Mouse (Mus musculus): ENCODE data around the gene Acsm3.

Acsm3 gene

DNA sequence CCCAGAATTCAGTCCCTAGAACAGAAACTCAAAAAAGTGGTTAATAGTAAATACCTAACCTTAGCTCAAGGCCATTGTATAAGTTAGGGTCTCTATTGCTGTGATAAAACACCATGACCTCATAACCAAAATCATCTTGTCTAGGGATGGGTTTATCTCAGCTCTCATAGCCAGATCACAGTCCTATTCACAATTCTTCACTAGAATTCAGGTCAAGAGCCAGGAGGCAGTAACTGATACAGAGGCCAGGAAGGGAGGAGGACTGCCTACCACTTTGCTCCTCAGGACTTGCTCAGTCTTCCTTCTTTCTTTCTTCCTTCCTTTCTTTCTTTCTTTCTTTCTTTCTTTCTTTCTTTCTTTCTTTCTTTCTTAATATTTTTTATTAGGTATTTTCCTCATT, 34.6 kb downstream of the Acsm3 start:
- intact Hi-C loops (cut with DNase I) = no loop called here

GRCm38 (mm10) chr7:119800488-119800887, 39.8 kb downstream of the Acsm3 start:
- intact Hi-C loops (cut with DNase I) = loop anchor here (5.0 kb wide), 1 partner anchor 68 kb away; no protein-coding TSS in a partner anchor

DNA sequence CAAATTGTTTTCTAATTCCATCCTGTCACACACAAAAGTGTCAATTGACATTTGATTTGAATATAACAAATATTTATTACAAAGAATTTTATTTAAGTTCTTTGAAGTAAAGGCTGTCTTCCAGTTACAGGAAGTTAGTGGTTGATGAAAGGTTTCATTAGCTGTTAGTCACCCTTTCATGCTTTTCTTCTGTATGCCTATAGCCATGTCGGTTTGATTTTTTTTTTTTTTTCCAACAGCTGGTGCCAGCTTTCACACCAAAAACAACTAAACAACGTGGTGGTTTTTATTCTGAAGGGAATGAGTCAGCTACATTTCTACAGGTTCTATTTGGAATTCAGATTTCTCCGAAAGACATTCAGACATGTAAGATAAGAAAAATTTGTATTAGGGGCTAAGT, 40.3 kb downstream of the Acsm3 start:
- intact Hi-C loops (cut with DNase I) = loop anchor here (5.0 kb wide), 1 partner anchor 69 kb away; no protein-coding TSS in a partner anchor

DNA sequence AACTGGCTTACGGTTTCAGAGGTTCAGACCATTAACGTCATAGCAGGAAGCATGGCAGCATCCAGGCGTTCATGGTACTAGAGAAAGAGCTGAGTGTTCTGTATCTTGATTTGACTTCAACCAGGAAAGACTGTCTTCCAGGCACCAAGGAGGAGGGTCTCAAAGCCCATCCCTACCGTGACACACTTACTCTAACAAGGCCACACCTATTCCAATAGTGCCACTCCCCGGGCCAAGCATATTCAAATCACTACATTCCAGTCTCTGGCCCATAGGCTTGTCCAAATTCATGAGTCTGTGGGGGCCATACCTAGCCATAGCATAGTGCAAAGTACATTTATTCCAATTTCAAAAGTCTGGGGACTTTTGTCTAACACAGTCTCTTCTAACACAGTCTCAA, 46.7 kb downstream of the Acsm3 start:
- intact Hi-C loops (cut with DNase I) = no loop called here

DNA sequence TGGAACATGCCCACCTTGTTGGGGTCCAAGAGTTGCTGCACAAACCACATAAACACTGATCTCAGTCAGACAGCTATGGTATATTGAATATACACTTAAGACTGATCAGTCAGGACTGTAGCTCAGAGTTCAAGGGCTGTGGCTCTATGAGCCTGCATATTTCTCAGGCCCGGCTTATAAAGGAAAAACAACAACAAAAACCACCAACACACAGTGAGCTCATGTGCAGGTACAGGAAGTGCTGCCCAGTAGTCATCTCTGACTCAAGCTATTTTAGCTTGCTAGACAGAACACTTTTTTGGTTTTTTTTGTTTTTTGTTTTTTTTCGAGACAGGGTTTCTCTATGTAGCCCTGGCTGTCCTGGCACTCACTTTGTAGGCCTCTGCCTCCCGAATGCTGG, 48.0 kb downstream of the Acsm3 start:
- intact Hi-C loops (cut with DNase I) = no loop called here

DNA sequence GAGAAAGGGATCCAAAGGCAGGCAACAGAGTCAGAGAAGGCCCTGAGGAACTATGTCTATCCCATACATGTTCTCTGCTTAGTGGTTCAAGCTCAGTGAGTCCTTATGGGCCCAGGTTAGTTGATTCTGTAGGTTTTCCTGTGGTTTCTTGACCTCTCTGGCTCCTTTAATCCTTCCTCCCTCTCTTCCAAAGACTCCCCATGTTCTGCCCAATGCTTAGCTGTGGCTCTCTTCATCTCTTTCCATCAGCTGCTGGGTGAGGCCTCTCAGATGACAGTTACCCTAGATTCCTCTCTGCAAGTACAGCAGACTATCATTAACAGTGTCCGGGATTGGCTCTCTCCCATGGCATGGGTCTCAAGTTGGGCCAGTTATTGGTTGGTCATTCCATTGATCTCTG, 74.6 kb downstream of the Acsm3 start:
- intact Hi-C loops (cut with DNase I) = no loop called here

GRCm38 (mm10) chr7:119835996-119836777, 75.5 kb downstream of the Acsm3 start:
- intact Hi-C loops (cut with DNase I) = no loop called here

Data from adrenal gland (tissue).